Mouse (Mus musculus) ES-Bruce4 (cell line): Measurements from ENCODE around the gene Mcur1.

ENCODE experiments used
- EP300 ChIP-seq: IDR thresholded peaks from 2 replicates; pipeline ENCODE4 v1.6.1; 2011; ENCODE audit warnings: low read depth, low read length; ENCODE audit not compliant: insufficient read depth
- POLR2A ChIP-seq: IDR thresholded peaks from one replicate; pipeline ENCODE4 v1.8.1; 2011; ENCODE audit warnings: low read length; ENCODE audit not compliant: insufficient read depth

- TF ChIP-seq POLR2A (no peak), EP300 (no peak)
Observed at GRCm38 (mm10) chr13:43583504-43583903, 23.5 kb upstream of the Mcur1 start.
